Mouse (Mus musculus) embryo, embryonic 10.5 days (tissue): ENCODE measurements around the gene Pqlc3.
A peak's percentile ranks its signal among the peaks of the same experiment; 100 is the strongest.
"Not testable (repeated sequence)": the region's sequence is repeated elsewhere in the genome, so short reads cannot be mapped to it uniquely, and the experiment has no call there.

Source experiments
- DNase-seq: peaks from one replicate; pipeline ENCODE4 v3.0.0-alpha.2; 2015; ENCODE audit warnings: low spot score

The Pqlc3 gene

GRCm38 (mm10) chr12:16999739-17000497 is at the start of gene Pqlc3:
Gene Pqlc3 (minus strand): TSS chr12:17000408.
- peak; percentile 81 for DNase-seq

- no peak for DNase-seq
Observed at GRCm38 (mm10) chr12:17049796-17050195, 49.6 kb upstream of the Pqlc3 start.

DNA sequence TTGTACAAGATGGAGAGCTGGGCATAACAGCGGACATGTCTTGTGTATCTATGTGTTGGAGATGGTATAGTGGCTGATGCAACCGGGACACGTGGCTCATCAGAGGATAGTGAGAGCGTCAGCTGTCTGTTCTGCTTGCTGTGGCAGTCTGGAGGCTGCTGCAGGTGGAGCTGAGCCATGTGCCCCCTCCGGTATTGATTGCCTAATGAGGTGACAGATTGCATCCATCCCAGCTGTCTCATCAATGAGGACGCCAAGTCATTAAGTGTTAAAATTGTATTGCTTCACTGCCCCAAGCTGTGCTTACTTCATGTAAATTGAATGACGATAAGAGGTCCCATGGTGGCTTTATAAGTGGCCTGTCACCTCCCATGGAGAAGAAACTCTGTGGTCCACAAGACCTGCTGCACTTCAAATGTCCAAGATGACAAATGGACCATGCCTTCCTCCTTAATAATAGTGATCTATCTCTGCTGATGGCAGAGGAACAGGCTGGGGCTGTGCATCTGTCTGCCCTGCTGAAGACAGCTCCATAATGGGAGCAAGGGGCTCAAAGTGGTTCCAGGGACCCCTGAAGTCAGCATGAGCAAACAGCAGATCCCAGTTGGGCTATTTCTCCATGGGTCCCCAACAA is 48.9 kb upstream of the Pqlc3 start:
- DNase-seq, result peak; percentile 21

DNA sequence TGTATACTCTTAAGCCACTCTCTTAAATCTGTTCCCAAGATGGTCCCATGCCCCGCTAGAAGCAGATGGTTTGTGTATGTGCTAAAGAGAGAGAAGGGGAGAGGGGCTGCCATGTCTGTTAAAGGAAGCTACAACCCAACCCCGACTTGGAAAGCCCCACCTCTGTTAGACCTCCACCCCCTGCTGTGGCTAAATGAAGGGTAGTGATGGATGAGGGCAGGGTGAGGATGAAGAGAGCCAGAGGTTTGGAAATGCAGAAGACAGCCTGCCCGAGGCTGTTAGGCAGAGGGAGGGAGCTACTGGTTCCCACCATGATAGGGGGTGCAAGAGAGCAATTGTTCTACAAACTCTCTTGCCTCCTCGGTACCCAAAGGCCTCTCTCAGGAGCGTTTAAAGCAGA is 43.1 kb upstream of the Pqlc3 start:
- DNase-seq, result no peak

DNA sequence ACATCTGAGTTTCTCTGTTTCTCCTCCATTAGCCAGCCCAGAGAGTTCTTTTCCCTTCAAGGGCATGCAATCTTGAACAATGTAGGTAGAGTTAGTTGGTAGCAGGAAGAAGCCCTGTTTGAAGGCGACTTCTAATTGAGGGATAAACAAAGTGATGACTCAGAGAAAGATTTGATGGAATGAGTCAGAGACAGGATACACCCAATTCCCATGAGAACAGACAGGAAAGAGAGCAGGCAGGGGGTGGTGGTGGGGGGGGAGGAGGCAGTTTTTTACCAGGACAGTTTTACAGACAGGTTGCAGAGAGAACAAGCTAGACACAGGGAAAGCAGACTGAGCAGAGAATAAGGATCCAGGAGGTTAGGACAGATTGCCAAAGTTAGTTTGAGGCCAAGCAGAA is 40.4 kb upstream of the Pqlc3 start:
- no peak for DNase-seq

- DNase-seq, result no peak
Observed at GRCm38 (mm10) chr12:17039415-17039814, 39.2 kb upstream of the Pqlc3 start.

DNA sequence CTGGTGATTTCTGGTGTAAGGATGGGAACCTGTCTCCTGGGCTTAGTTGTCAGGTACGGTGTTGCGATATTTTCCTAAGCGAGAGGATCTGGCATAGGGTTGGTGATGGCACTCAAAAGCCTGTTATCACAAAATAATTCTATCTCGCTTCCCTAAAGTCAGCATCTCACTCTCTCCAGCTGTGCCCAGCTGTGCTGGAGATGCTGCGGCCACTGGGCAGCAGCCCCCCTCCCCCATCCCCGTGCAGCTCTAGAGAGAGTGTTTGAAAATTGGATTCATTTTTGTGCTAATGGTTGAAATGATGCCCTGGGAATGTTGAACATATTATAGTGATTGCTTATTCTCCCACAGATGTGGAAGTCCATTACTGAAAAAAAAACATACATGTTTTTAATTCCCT is 38.0 kb upstream of the Pqlc3 start:
- DNase-seq, result no peak

- DNase-seq, result no peak
Observed at GRCm38 (mm10) chr12:17037053-17037610, 36.9 kb upstream of the Pqlc3 start.

- no peak for DNase-seq
Observed at GRCm38 (mm10) chr12:17036532-17036931, 36.3 kb upstream of the Pqlc3 start.

DNA sequence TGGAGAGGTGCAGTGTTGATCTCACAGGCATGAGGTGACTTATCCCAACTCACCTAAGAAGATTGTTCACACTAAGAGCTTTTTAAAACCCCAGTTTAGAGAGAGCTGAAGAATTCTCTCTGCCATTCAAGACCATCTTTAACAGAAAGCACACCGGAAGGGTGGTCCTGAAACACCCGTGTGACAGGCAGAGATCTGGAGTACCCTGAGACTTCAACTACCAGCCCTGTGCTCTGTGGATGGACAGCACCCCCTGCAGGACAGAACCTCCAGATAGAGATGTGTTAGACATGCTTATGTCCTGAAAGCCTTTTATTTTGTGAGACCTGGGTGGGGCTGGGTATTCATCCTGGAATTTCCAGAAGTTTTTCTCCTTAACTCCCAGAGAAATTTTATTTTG is 34.9 kb upstream of the Pqlc3 start:
- DNase-seq, result peak; percentile 56

DNA sequence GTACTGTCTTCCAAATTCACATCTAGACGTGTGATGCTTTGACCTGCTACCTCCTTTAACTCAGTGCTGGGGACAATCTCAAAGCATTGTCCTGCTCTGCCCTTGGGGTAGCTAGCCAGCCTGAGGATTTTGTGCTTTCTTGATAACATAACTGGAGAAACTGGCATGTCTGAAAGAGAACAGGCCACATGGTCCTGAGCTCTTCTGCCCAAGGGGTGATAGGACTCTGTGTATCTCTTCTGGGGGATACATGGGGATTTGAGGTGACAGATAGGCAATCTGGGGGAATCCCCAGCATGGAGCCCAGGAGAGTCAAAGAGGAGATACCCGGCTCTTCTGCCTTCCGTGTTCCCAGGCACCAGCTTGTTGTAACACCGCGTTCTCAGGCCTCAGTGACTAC is 34.5 kb upstream of the Pqlc3 start:
- no peak for DNase-seq

- no peak for DNase-seq
Observed at GRCm38 (mm10) chr12:17033464-17033841, 33.2 kb upstream of the Pqlc3 start.

DNA sequence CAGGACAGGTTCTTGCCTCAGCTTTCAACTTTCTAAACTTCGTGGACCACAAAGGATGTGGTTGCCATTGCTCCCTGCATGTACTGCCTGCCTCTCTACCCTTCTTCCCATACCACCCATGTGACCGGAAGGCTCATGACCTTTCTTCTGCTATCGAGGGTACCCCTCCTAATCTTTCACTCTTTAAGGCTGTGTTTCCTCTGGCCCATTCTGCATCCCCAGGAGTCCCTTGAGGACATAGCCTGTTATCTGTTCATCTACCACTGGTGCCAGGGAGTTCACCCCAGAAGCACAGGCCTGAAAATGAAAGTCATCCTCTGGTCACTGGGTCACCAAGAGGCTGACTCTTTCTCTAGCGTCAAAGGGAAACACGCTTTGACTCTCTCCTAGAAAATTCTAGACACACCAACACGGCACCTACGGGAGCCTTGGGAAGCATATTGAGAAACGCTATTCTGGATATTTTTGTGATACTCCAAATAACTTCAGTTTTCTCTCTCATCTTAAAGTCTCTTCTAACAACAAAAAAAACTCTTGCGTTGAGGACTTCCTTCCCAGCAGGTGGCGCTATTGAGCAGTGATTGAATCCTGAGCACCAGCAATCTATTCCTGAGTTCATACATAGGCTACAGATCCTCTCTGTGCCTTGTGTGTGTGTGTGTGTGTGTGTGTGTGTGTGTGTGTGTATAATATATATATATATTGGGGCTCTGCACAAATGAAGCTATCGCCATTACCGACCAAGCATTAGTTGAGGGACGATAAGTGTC is 32.7 kb upstream of the Pqlc3 start:
- peak; percentile 91 for DNase-seq

- DNase-seq, result no peak
Observed at GRCm38 (mm10) chr12:17024554-17025110, 24.4 kb upstream of the Pqlc3 start.

DNA sequence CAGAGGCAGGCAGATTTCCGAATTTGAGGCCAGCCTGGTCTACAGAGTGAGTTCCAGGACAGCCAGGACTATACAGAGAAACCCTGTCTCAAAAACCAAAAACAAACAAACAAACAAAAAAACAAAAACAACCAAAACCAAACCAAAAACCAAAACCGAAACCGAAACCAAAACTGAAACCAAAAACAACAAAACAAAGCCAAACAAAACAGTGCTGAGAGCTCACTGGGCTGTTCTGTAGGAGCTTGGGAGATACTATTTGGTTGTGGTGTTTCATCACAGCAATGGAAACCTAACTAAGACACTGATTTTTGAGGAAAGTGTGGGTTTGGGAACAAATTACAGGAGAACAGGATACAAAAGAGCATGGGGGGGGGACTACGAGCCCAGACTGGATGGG is 21.9 kb upstream of the Pqlc3 start:
- no peak for DNase-seq

DNA sequence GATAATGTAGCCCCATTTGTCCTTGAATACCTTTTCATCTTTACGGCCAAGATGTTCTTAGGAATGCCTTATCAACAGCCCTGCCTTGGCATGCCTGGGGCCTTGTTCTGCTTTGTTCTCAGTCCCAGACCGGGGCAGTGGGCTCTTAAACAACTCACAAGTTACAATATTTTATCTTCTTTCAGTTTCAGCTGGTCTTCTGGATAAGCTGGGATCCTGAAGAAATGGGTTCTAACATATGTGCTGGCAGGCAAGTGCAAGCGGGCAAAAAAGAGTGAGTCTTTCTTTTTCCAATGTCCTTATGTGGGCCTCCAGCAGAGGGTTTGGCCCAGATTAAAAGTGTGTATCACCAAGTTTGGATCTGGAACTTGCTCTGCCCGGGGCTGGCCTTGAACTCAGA is 20.9 kb upstream of the Pqlc3 start:
- DNase-seq, result not testable (repeated sequence)

DNA sequence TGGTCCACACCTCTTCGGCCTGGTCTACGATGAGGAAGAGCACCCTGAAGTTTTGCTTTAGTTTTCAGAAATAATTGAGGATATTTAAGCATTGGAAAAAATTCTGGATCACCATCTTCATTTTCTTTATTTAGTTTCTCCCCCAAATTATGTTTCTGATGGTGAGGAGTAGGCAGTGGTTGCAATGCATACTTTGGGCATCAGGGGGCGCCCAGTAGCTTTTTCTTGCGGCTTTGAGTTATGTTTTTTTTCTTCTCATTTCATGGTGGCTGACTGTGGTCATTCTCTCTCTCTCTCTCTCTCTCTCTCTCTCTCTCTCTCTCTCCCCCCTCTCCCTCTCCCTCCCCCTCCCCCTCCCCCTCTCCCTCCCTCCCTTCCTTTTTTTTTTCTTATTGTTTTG is 18.3 kb upstream of the Pqlc3 start:
- DNase-seq, result peak; percentile 79

DNA sequence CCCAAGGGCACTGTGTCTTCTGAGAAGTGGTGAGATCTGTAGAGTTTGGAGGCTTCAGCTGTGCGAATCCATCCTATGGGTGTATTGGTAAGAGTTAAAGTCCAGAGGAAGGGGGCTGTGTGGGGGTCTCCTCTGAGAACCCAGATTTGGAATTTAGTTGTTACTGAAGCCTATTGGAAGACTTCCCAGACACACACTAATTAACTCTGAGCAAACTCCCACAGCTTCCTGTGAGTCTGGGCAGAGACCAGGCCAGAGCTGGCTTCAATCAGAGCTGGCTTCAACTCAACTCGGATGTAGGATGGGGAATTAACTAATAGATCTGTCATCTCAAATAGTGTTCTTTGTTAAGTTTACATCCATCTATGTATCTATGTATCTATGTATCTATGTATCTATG is 15.5 kb upstream of the Pqlc3 start:
- no peak for DNase-seq

DNA sequence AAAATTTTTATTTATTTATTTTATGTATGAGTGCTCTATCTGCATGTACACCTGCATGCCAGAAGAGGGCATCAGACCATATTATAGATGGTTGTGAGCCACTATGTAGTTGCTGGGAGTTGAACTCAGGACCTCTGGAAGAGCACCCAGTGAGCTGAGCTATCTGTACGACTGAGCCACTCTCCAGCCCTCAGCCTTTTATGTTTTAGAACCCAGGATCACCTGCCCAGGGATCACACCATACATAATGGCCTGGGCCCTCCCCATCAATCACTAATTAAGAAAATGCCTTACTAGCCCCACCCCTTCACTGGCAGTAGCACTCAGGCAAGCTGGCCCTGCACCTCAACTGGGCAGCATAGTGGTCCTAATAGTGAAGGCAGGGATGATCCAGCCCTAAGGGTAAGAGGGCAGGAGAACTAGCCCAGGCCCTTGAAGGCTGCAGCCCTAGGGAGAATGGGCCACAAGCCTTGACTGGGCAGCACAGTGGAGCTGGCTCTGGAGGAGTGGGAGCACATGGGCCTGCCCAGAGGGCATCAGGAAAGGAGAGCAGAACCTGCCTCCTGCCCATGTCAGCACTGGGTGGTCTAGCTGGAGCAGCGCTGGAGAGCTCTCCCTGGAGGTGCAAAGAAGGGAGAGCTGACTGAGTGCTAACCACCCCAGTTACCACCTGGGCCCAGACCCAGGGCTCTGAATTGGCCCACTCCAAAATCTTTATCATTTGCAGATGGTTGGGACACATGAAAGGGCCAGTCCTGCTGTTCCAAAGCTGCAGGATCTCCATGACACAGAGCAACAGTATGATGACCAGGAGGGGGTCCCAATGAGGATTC is 12.1 kb upstream of the Pqlc3 start:
- no peak for DNase-seq

DNA sequence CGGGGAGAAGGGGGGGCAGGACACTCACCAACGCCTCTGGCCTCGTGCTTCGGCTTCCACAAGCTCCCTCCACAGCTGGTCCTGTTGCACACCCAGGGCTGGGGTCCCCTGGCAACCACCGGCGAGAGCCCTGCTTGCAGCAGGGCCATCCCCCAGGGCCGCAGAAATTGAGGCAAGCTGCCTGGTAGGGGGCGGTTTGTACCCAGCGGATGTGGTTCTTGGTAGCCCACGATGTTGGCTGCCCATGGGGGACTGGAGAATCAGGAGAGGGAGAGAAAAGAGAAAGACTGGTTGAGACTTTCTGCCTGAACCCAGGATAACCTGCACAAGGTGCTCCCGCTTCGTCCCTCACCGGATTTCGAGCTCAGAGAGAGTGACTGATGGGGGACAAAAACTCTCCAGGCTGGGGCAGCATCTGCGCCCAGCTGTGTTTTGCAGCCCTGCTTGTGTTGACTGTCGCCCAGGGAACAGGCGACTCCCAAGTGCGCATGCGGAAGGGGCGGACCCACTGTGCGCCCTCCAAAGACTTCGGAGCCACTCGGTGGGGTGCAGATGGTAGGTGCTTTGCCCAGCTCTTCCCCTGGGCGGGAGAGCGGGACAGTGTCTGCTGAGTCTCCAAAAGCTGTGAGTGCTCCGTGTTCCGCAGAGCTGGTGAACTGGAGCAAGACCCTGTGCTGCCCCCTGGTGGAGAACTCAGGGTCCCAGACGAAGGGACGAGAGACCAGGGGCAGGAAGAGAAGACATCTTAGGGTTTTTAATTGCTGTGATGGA is 11.1 kb upstream of the Pqlc3 start, which contains the start of gene 2410004P03Rik:
TSS of gene 2410004P03Rik (minus strand) at position 628 of the 771 bp plus-strand sequence.
- DNase-seq, result peak; percentile 86

DNA sequence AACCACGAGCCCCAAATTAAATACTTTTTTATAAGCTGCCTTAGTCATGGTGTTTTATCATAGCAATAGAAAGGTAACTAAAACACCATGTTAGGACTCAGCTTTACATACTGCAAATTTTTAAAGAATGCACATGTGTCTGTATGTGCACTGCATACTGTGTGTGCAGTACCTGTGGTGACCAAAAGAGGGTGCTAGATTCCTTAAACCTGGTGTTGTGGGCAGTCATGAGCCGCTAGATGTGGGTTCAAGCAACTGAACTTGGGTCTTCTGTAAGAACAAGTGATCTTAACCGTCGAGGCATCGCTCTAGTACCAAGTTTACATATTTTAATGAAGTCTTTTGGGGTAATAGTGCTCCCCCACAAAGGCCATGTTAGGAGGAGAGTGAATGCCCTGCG is 9.3 kb upstream of the Pqlc3 start:
- DNase-seq, result no peak
